Mouse (Mus musculus): ENCODE results near the gene Atn1. TPM values are rescaled to one million over a fixed set of nuclear protein-coding genes. Genes with fewer than 3 reads are reported as not detected.

Gene Atn1
- polyA plus RNA-seq, 1 experiment from 2014 or later = 9.0 TPM

DNA sequence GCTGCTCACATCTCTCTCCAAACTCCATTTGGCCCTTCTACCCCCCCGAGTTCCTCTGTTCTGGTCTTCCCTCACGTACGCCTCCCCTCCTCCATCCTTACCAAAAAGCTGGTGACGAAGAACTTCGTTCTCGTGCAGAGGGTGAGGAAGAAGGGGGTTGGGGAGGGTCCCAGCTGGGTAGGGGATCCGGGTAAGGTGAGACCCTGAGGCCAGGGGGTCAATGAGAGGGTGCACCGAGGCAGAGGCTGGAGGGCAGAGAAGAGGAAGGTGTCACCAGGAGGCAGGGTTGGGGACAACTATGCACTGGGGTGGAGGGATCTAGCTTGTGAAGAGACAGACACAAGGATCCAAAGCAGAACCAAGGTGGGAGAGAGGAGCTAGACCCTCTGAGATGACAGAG lies 12.7 kb downstream of the Atn1 start:
- Histone ChIP-seq H3K36me3 (replicated peaks; ENCODE audit: control insufficient read depth, insufficient read depth, low read depth, low read length) (peaks cover 7% of the 10 kb centered on the region), H3K4me3 (ENCODE audit: low read depth, low read length) (no peak overlapping the region), H3K9ac (replicated peaks; ENCODE audit: low read length) (no peak overlapping the region), H3K4me2 (ENCODE audit: low read depth, low read length) (no peak overlapping the region), H3K27ac (replicated peaks; ENCODE audit: low read depth, low read length) (no peak overlapping the region), H3K4me1 (ENCODE audit: control insufficient read depth, insufficient read depth, low read length) (peaks cover 5% of the 10 kb centered on the region; the same call in 1 of the 2 replicates), H3K9me3 (replicated peaks; ENCODE audit: control insufficient read depth, low read length) (no peaks in the 10 kb centered on the region), H3K27me3 (ENCODE audit: control insufficient read depth, insufficient read depth, low read length) (no peaks in the 10 kb centered on the region)
- ATAC-seq (replicated peaks; ENCODE audit: insufficient number of reproducible peaks, low FRiP score, low TSS enrichment, low read depth) (no peak), DNase-seq (ENCODE audit: low spot score) (no peak)
- WGBS = 90% methylated on average over 8 of the region's 8 CpGs

DNA sequence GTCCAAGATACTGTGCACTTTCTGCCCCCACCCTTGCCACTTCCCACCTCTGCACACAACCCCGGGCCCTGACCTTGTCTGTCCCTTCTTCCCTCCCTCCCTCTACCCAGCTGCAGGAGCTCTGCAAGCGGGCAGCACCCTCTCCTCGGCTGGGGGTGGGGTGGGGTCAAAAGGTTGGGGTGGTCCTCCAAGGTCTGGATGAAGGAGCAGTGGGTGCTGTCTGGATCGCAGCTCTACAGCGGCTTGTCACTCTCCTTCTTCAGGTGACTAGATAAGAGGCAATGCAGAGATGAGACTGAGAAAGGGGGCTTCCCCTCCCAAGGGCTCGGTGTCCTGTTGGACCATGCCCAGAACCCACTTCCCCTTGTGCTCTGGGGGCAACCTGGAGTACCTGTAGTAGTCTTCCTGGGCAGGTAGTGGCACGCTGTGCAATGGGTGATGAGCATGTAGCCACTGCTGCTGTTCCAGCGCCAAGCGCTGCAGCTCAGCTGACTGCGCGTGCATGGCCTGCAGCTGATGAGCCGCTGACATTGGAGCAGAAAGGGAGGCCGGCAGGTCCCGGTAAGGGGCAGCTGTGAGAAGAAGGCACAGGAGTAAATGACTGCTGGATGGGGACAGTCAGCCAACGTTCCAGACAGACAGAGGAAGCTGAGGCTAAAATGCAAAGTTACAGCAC lies 13.3 kb downstream of the Atn1 start:
- Histone ChIP-seq H3K4me2 (ENCODE audit: low read depth, low read length) (no peak overlapping the region), H3K4me3 (ENCODE audit: low read depth, low read length) (0 out of 2 replicates have a peak overlapping the region, but pooled peaks have one; percentile 3), H3K27me3 (ENCODE audit: control insufficient read depth, insufficient read depth, low read length) (no peaks in the 10 kb centered on the region), H3K9me3 (replicated peaks; ENCODE audit: control insufficient read depth, low read length) (no peaks in the 10 kb centered on the region), H3K9ac (replicated peaks; ENCODE audit: low read length) (no peak overlapping the region), H3K4me1 (ENCODE audit: control insufficient read depth, insufficient read depth, low read length) (peaks cover 5% of the 10 kb centered on the region; the same call in 1 of the 2 replicates), H3K27ac (replicated peaks; ENCODE audit: low read depth, low read length) (no peak overlapping the region), H3K36me3 (replicated peaks; ENCODE audit: control insufficient read depth, insufficient read depth, low read depth, low read length) (peaks cover 7% of the 10 kb centered on the region)
- ATAC-seq (replicated peaks; ENCODE audit: insufficient number of reproducible peaks, low FRiP score, low TSS enrichment, low read depth) (no peak), DNase-seq (ENCODE audit: low spot score) (no peak)
- WGBS = 87% methylated on average over 15 of the region's 15 CpGs

DNA sequence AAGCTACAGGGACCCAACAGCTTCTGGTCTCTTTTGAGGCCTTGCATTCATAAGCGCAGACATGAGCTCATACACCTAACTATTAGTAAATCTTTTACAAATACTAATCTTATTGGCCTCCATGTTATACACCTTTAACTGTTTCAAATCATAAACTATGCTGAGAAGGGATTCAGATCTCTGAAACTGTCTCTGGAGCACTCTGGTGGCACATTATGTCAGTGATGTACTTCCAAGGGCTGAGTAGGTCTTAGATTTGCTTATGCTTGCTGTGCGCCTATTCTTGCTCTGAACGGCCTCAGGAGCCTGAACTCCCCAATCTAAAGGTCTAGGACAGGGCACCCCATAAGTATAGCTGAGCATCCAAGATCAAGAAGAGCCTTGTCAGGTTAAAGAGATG lies 14.5 kb downstream of the Atn1 start:
- no peaks in the 10 kb centered on the region for H3K27me3 ChIP-seq (ENCODE audit: control insufficient read depth, insufficient read depth, low read length)
- 78% methylated on average over 3 of the region's 3 CpGs for WGBS
- peak overlapping the region; percentile 71 for H3K9ac ChIP-seq (replicated peaks; ENCODE audit: low read length)
- H3K27ac ChIP-seq (replicated peaks; ENCODE audit: low read depth, low read length) = peak overlapping the region; percentile 98
- peaks cover 4% of the 10 kb centered on the region for H3K36me3 ChIP-seq (replicated peaks; ENCODE audit: control insufficient read depth, insufficient read depth, low read depth, low read length)
- no peaks in the 10 kb centered on the region for H3K9me3 ChIP-seq (replicated peaks; ENCODE audit: control insufficient read depth, low read length)
- no peak overlapping the region for H3K4me3 ChIP-seq (ENCODE audit: low read depth, low read length)
- no peak for ATAC-seq (replicated peaks; ENCODE audit: insufficient number of reproducible peaks, low FRiP score, low TSS enrichment, low read depth)
- H3K4me1 ChIP-seq (ENCODE audit: control insufficient read depth, insufficient read depth, low read length) = peaks cover 5% of the 10 kb centered on the region; the same call in 1 of the 2 replicates
- no peak for DNase-seq (ENCODE audit: low spot score)
- peak overlapping the region; percentile 74 for H3K4me2 ChIP-seq (ENCODE audit: low read depth, low read length)

DNA sequence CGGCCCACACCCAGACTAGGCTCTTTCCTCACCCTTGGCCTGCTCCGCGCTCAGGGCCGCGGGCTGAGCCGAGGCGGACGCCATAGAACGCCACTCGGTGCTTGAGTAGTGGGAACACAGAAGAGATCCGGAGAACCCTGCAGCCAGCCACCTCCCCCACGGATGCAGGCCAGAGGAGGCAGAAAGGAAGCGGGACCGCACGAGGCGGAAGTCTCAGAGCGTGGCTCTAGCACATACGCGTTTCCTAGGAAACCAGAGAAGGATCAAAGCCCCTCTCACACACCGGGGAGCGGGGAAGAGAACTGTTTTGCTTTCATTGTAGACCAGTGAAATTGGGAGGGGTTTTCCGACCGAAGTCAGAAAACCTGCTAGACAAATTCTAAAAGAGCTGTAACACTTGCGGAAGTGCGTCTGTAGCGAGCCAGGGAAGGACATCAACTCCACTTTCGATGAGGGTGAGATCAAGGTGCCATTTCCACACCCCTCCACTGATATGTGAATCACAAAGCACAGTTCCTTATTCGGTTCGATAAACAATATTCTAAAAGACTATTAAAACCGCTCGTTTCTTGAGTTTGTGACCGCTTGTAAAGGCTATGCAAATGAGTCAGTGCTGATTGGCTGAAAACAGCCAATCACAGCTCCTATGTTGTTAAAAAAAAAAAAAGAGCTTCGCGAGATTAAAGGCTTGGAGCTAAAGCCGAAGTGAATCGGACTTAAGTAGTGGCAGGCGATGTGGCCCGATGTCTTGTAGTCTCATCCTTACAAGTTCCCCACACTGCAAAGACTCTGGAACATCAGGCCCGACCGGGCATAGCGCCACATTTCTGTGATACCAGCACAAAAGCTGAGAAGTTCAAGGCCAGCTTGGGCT lies 15.2 kb downstream of the Atn1 start, which contains the start of gene Grcc10:
Gene Grcc10, minus strand, starts transcription at position 487 of the 874 bp plus-strand sequence.
- DNase-seq (ENCODE audit: low spot score) = peak; percentile 97
- no peaks in the 10 kb centered on the region for H3K27me3 ChIP-seq (ENCODE audit: control insufficient read depth, insufficient read depth, low read length)
- H3K36me3 ChIP-seq (replicated peaks; ENCODE audit: control insufficient read depth, insufficient read depth, low read depth, low read length) = peaks cover 4% of the 10 kb centered on the region
- peaks cover 2% of the 10 kb centered on the region; the same call in 1 of the 2 replicates for H3K4me1 ChIP-seq (ENCODE audit: control insufficient read depth, insufficient read depth, low read length)
- peak; percentile 82 for ATAC-seq (replicated peaks; ENCODE audit: insufficient number of reproducible peaks, low FRiP score, low TSS enrichment, low read depth)
- peak within 1 kb of the TSS; percentile 98 for H3K27ac ChIP-seq (replicated peaks; ENCODE audit: low read depth, low read length)
- no peaks in the 10 kb centered on the region for H3K9me3 ChIP-seq (replicated peaks; ENCODE audit: control insufficient read depth, low read length)
- H3K4me3 ChIP-seq (ENCODE audit: low read depth, low read length) = peak within 1 kb of the TSS; percentile 40
- H3K4me2 ChIP-seq (ENCODE audit: low read depth, low read length) = peak within 1 kb of the TSS; percentile 74
- WGBS = 0% methylated on average over 41 of the region's 41 CpGs
- peak within 1 kb of the TSS; percentile 71 for H3K9ac ChIP-seq (replicated peaks; ENCODE audit: low read length)

DNA sequence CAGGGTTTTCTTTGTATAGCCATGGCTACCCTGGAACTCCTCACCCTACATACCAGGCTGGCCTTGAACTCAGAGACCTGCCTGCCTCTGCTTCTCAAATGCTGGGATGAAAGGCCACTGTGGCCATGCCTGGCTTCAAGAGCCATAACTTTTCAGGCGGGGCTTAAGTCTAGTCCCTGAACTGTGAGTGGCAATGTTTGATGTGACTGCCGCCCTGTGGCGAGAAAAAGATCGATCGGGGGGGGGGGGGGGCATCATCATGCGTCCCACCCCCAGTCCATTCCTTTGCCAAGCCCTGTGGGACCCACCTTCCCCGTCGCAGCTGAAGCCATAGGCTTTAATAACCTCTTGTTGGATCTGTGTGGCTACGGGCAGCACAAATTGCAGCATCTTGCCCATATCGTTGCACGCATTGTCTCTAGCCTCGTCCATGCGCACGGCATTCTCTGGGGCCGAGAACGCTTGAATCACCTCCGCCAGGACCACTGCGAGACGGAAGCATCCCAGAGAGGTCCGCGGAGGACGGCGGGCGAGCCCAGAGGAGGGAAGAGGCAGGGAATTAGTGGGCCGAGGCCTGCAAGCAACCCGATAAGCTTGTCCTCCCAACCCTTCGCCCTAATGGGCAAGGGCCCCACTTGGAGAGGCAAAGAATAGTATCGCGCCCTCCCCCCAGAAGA lies 16.0 kb downstream of the Atn1 start:
- no peaks in the 10 kb centered on the region for H3K4me1 ChIP-seq (ENCODE audit: control insufficient read depth, insufficient read depth, low read length)
- peak overlapping the region; percentile 40 for H3K4me3 ChIP-seq (ENCODE audit: low read depth, low read length)
- peaks cover 4% of the 10 kb centered on the region for H3K36me3 ChIP-seq (replicated peaks; ENCODE audit: control insufficient read depth, insufficient read depth, low read depth, low read length)
- no peaks in the 10 kb centered on the region for H3K9me3 ChIP-seq (replicated peaks; ENCODE audit: control insufficient read depth, low read length)
- no peaks in the 10 kb centered on the region for H3K27me3 ChIP-seq (ENCODE audit: control insufficient read depth, insufficient read depth, low read length)
- peak overlapping the region; percentile 71 for H3K9ac ChIP-seq (replicated peaks; ENCODE audit: low read length)
- DNase-seq (ENCODE audit: low spot score) = peak; percentile 70
- ATAC-seq (replicated peaks; ENCODE audit: insufficient number of reproducible peaks, low FRiP score, low TSS enrichment, low read depth) = peak; percentile 9
- H3K27ac ChIP-seq (replicated peaks; ENCODE audit: low read depth, low read length) = peak overlapping the region; percentile 98
- WGBS = under 1% methylated on average over 29 of the region's 29 CpGs
- H3K4me2 ChIP-seq (ENCODE audit: low read depth, low read length) = peak overlapping the region; percentile 74

DNA sequence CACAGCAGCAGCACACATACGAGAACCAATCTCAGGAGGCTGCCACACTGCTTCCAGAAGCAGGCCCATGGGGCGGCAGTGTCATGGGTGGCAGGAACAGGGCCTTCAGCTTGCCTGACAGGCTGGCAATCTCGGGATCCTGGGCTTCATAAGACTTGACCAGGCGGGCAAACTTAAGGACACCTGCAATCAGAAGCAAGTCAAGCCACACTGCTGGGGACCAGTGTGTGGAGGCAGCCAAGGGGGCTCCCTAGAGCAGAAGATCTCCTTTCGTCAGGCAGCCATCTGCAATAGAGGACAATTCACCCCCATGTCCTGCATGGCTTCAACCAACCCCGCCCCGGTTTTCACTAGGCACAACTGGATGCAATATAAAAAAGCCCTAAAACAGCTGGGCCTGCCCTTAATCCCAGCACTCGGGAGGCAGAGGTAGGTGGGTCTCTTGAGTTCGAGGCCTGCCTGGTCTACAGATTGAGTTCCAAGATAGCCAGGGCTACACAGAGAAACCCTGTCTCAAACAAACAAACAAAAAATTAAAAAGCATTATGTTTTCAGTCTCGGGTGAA lies 17.0 kb downstream of the Atn1 start:
- no peaks in the 10 kb centered on the region for H3K9me3 ChIP-seq (replicated peaks; ENCODE audit: control insufficient read depth, low read length)
- WGBS = 82% methylated on average over 10 of the region's 10 CpGs
- DNase-seq (ENCODE audit: low spot score) = no peak
- H3K9ac ChIP-seq (replicated peaks; ENCODE audit: low read length) = no peak overlapping the region
- H3K4me3 ChIP-seq (ENCODE audit: low read depth, low read length) = no peak overlapping the region
- no peak overlapping the region for H3K27ac ChIP-seq (replicated peaks; ENCODE audit: low read depth, low read length)
- H3K27me3 ChIP-seq (ENCODE audit: control insufficient read depth, insufficient read depth, low read length) = no peaks in the 10 kb centered on the region
- peaks cover 4% of the 10 kb centered on the region; the same call in 1 of the 2 replicates for H3K36me3 ChIP-seq (replicated peaks; ENCODE audit: control insufficient read depth, insufficient read depth, low read depth, low read length)
- no peak for ATAC-seq (replicated peaks; ENCODE audit: insufficient number of reproducible peaks, low FRiP score, low TSS enrichment, low read depth)
- no peak overlapping the region for H3K4me2 ChIP-seq (ENCODE audit: low read depth, low read length)
- no peaks in the 10 kb centered on the region for H3K4me1 ChIP-seq (ENCODE audit: control insufficient read depth, insufficient read depth, low read length)

DNA sequence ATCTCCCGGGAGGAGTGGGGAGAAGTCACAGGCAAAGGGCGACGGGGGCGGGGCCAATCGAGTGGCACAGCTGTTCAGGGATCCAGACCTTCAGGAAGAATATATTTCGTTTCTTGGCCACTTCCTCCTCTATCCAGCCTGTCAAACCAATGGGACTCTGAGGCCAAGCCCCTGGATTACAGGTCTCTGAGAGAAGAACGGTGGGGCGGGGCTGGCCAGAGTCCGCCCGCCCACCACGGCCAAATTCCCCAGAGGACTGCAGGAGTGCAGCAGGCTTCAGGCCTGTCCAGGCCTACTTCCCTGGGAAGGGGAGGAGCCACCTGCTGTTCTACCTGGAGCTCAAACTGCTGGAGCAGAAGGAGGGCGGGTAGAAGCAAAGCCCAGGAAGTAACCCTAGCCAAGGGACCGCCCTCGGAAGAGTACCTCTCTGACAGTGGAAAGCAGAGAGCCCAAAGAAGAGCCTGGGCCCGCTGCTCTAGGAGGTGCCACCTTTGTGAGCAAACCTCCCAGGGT lies 17.8 kb downstream of the Atn1 start, which contains the start of gene Ptpn6:
Gene Ptpn6, minus strand, starts transcription at position 204 of the 513 bp plus-strand sequence.
- Histone ChIP-seq H3K4me2 (ENCODE audit: low read depth, low read length) (no peak within 1 kb of the TSS), H3K9me3 (replicated peaks; ENCODE audit: control insufficient read depth, low read length) (no peaks in the 10 kb centered on the region), H3K4me3 (ENCODE audit: low read depth, low read length) (no peak within 1 kb of the TSS), H3K27me3 (ENCODE audit: control insufficient read depth, insufficient read depth, low read length) (no peaks in the 10 kb centered on the region), H3K27ac (replicated peaks; ENCODE audit: low read depth, low read length) (no peak within 1 kb of the TSS), H3K9ac (replicated peaks; ENCODE audit: low read length) (no peak within 1 kb of the TSS; the same call in 1 of the 2 replicates), H3K36me3 (replicated peaks; ENCODE audit: control insufficient read depth, insufficient read depth, low read depth, low read length) (peaks cover 4% of the 10 kb centered on the region; the same call in 1 of the 2 replicates), H3K4me1 (ENCODE audit: control insufficient read depth, insufficient read depth, low read length) (no peaks in the 10 kb centered on the region)
- WGBS = 24% methylated on average over 15 of the region's 15 CpGs
- DNase-seq (ENCODE audit: low spot score) = peak; percentile 60
- peak; percentile 14; the same call in 1 of the 2 replicates for ATAC-seq (replicated peaks; ENCODE audit: insufficient number of reproducible peaks, low FRiP score, low TSS enrichment, low read depth)

All from embryonic facial prominence, embryonic 11.5 days (tissue).